Mouse (Mus musculus) liver, embryonic 13.5 days (tissue): ENCODE measurements around the gene Ubap2. TPM values are rescaled to one million over a fixed set of nuclear protein-coding genes. Genes with fewer than 3 reads are reported as not detected.

Experiments
- ATAC-seq: fragments of 200-750 bp; cut with Nextera tagmentation; 2 replicates; pipeline ENCODE4 v1.8.0; 2017; ENCODE audit warnings: low read depth, mild to moderate bottlenecking, moderate number of reproducible peaks, moderate library complexity
- DNase-seq: peaks from one replicate; pipeline ENCODE4 v3.0.0; 2022
- H3K27ac ChIP-seq: fragments of 300-500 bp; sonication (generic); 2 replicates; pipeline ENCODE4 v1.5.1; 2015; ENCODE audit warnings: moderate library complexity, mild to moderate bottlenecking, inconsistent platforms
- H3K27me3 ChIP-seq: fragments of 300-500 bp; sonication (generic); 2 replicates; pipeline ENCODE4 v1.6.1; 2015; ENCODE audit warnings: mild to moderate bottlenecking, inconsistent platforms
- H3K36me3 ChIP-seq: fragments of 300-500 bp; sonication (generic); 2 replicates; pipeline ENCODE4 v1.6.1; 2015; ENCODE audit warnings: mild to moderate bottlenecking, inconsistent platforms
- H3K4me1 ChIP-seq: fragments of 300-500 bp; sonication (generic); replicated peaks from 2 replicates; pipeline ENCODE4 v1.6.1; 2015; ENCODE audit warnings: inconsistent platforms
- H3K4me2 ChIP-seq: fragments of 300-500 bp; sonication (generic); 2 replicates; pipeline ENCODE4 v1.6.1; 2015; ENCODE audit warnings: inconsistent platforms, mild to moderate bottlenecking, moderate library complexity
- H3K4me3 ChIP-seq: fragments of 300-500 bp; sonication (generic); replicated peaks from 2 replicates; pipeline ENCODE4 v1.5.1; 2015; ENCODE audit warnings: mild to moderate bottlenecking, inconsistent platforms
- H3K9ac ChIP-seq: fragments of 300-500 bp; sonication (generic); 2 replicates; pipeline ENCODE4 v1.6.1; 2015; ENCODE audit warnings: mild to moderate bottlenecking, inconsistent platforms
- H3K9me3 ChIP-seq: fragments of 300-500 bp; sonication (generic); replicated peaks from 2 replicates; pipeline ENCODE4 v1.6.1; 2016; ENCODE audit warnings: inconsistent platforms
- WGBS: fragments of 180-500 bp; shearing (Covaris S2); methylation state at CpG from one replicate; pipeline ENCODE4 v1.1.7; 2015; ENCODE audit not compliant: insufficient replicate concordance; 5-methylcytosine and 5-hydroxymethylcytosine counted together
- polyA plus RNA-seq: library from polyadenylated mRNA; unstranded; fragments of >200 nt; fragmentation: Nextera tagmentation; extraction: Ambion mirVana; gene quantifications from 2 replicates; pipeline ENCODE4 v1.2.1, GENCODE M21; 2015

Ubap2 gene
- 25.2 and 35.7 TPM in 2 replicates for polyA plus RNA-seq

- Histone ChIP-seq H3K4me1 (peaks cover 45% of the 10 kb centered on the region), H3K4me3 (peak within 1 kb of the TSS; percentile 85), H3K36me3 (peaks cover 11% of the 10 kb centered on the region), H3K27me3 (no peaks in the 10 kb centered on the region), H3K9me3 (no peaks in the 10 kb centered on the region), H3K4me2 (peak within 1 kb of the TSS; percentile 87), H3K9ac (peak within 1 kb of the TSS; percentile 92), H3K27ac (peak within 1 kb of the TSS; percentile 92)
- ATAC-seq (peak; percentile 92), DNase-seq (peak; percentile 94)
- WGBS: under 1% methylated on average over 60 of the region's 60 CpGs
Measured at GRCm38 (mm10) chr4:41274980-41275850, at the start of gene Ubap2. Gene Ubap2 (minus strand): TSS chr4:41275144.

GRCm38 (mm10) chr4:41320971-41321370 is 46.0 kb upstream of the Ubap2 start:
- 53% methylated on average over 4 of the region's 4 CpGs for WGBS
- no peaks in the 10 kb centered on the region for H3K36me3 ChIP-seq
- H3K27me3 ChIP-seq: no peaks in the 10 kb centered on the region
- no peak overlapping the region for H3K27ac ChIP-seq
- H3K9me3 ChIP-seq: no peaks in the 10 kb centered on the region
- no peak for DNase-seq
- ATAC-seq: no peak
- H3K4me2 ChIP-seq: no peak overlapping the region
- H3K9ac ChIP-seq: no peak overlapping the region
- peaks cover 18% of the 10 kb centered on the region for H3K4me1 ChIP-seq
- H3K4me3 ChIP-seq: no peak overlapping the region

- ATAC-seq: no peak
- Histone ChIP-seq H3K4me3 (no peak overlapping the region), H3K9ac (no peak overlapping the region), H3K27me3 (no peaks in the 10 kb centered on the region), H3K27ac (0 out of 2 replicates have a peak overlapping the region, but pooled peaks have one; percentile 13), H3K9me3 (no peaks in the 10 kb centered on the region), H3K4me1 (peaks cover 26% of the 10 kb centered on the region), H3K4me2 (no peak overlapping the region), H3K36me3 (no peaks in the 10 kb centered on the region)
- DNase-seq: no peak
- 66% methylated on average over 5 of the region's 5 CpGs for WGBS
Measured at GRCm38 (mm10) chr4:41318267-41318666, 43.3 kb upstream of the Ubap2 start.

GRCm38 (mm10) chr4:41315173-41315572 is 40.2 kb upstream of the Ubap2 start:
- Histone ChIP-seq H3K27ac (peak overlapping the region; percentile 97), H3K9ac (peak overlapping the region; percentile 97), H3K27me3 (no peaks in the 10 kb centered on the region), H3K36me3 (peaks cover 31% of the 10 kb centered on the region), H3K4me3 (peak overlapping the region; percentile 83), H3K9me3 (no peaks in the 10 kb centered on the region), H3K4me1 (peaks cover 55% of the 10 kb centered on the region), H3K4me2 (peak overlapping the region; percentile 82)
- ATAC-seq (no peak), DNase-seq (no peak)
- WGBS: 52% methylated on average over 8 of the region's 8 CpGs

- Histone ChIP-seq H3K4me1 (peaks cover 55% of the 10 kb centered on the region), H3K27me3 (no peaks in the 10 kb centered on the region), H3K4me2 (peak within 1 kb of the TSS; percentile 82), H3K4me3 (peak within 1 kb of the TSS; percentile 83), H3K9ac (peak within 1 kb of the TSS; percentile 97), H3K27ac (peak within 1 kb of the TSS; percentile 97), H3K36me3 (peaks cover 38% of the 10 kb centered on the region), H3K9me3 (no peaks in the 10 kb centered on the region)
- under 1% methylated on average over 70 of the region's 70 CpGs for WGBS
- ATAC-seq (peak; percentile 94), DNase-seq (peak; percentile 90)
Measured at GRCm38 (mm10) chr4:41314141-41315129, 39.5 kb upstream of the Ubap2 start, which contains the start of gene Dcaf12. Gene Dcaf12 (minus strand): TSS chr4:41314889.

GRCm38 (mm10) chr4:41313722-41314121 is 38.8 kb upstream of the Ubap2 start:
- H3K4me1 ChIP-seq: peaks cover 58% of the 10 kb centered on the region
- peak; percentile 11 for DNase-seq
- H3K4me2 ChIP-seq: peak overlapping the region; percentile 82
- peak overlapping the region; percentile 97 for H3K27ac ChIP-seq
- H3K4me3 ChIP-seq: peak overlapping the region; percentile 83
- no peaks in the 10 kb centered on the region for H3K27me3 ChIP-seq
- peak overlapping the region; percentile 97 for H3K9ac ChIP-seq
- peak; percentile 5 for ATAC-seq
- H3K9me3 ChIP-seq: no peaks in the 10 kb centered on the region
- peaks cover 45% of the 10 kb centered on the region for H3K36me3 ChIP-seq
- WGBS: 11% methylated on average over 14 of the region's 14 CpGs

- H3K9ac ChIP-seq: no peak overlapping the region
- no peak for DNase-seq
- peaks cover 64% of the 10 kb centered on the region for H3K4me1 ChIP-seq
- peak overlapping the region; percentile 31 for H3K4me2 ChIP-seq
- no peak for ATAC-seq
- 0 out of 2 replicates have a peak overlapping the region, but pooled peaks have one; percentile 21 for H3K27ac ChIP-seq
- no peaks in the 10 kb centered on the region for H3K27me3 ChIP-seq
- WGBS: 62% methylated on average over 9 of the region's 9 CpGs
- H3K9me3 ChIP-seq: no peaks in the 10 kb centered on the region
- no peak overlapping the region for H3K4me3 ChIP-seq
- H3K36me3 ChIP-seq: peaks cover 72% of the 10 kb centered on the region
Measured at GRCm38 (mm10) chr4:41310567-41311563, 35.9 kb upstream of the Ubap2 start.

GRCm38 (mm10) chr4:41307406-41307805 is 32.5 kb upstream of the Ubap2 start:
- no peaks in the 10 kb centered on the region for H3K9me3 ChIP-seq
- WGBS: 69% methylated on average over 6 of the region's 6 CpGs
- DNase-seq (no peak), ATAC-seq (no peak)
- H3K4me1 ChIP-seq: peaks cover 65% of the 10 kb centered on the region
- peaks cover 96% of the 10 kb centered on the region for H3K36me3 ChIP-seq
- no peak overlapping the region for H3K4me2 ChIP-seq
- H3K9ac ChIP-seq: no peak overlapping the region
- no peaks in the 10 kb centered on the region for H3K27me3 ChIP-seq
- H3K4me3 ChIP-seq: no peak overlapping the region
- no peak overlapping the region for H3K27ac ChIP-seq

GRCm38 (mm10) chr4:41304302-41304701 is 29.4 kb upstream of the Ubap2 start:
- Histone ChIP-seq H3K9ac (no peak overlapping the region), H3K4me2 (no peak overlapping the region), H3K9me3 (no peaks in the 10 kb centered on the region), H3K27ac (peak overlapping the region; percentile 15; the same call in 1 of the 2 replicates), H3K27me3 (no peaks in the 10 kb centered on the region), H3K4me3 (no peak overlapping the region), H3K4me1 (peaks cover 45% of the 10 kb centered on the region), H3K36me3 (peaks cover 96% of the 10 kb centered on the region)
- DNase-seq: no peak
- WGBS: 33% methylated on average over 3 of the region's 3 CpGs
- no peak for ATAC-seq

GRCm38 (mm10) chr4:41303671-41304070 is 28.7 kb upstream of the Ubap2 start:
- WGBS: 80% methylated on average over 7 of the region's 7 CpGs

More at GRCm38 (mm10) chr4:41303671-41304070, 28.7 kb upstream of the Ubap2 start:
- no peak overlapping the region for H3K27ac ChIP-seq
- ATAC-seq (peak; percentile 49), DNase-seq (no peak)
- H3K36me3 ChIP-seq: peaks cover 96% of the 10 kb centered on the region
- no peaks in the 10 kb centered on the region for H3K27me3 ChIP-seq
- no peaks in the 10 kb centered on the region for H3K9me3 ChIP-seq
- no peak overlapping the region for H3K4me2 ChIP-seq
- peaks cover 47% of the 10 kb centered on the region for H3K4me1 ChIP-seq
- no peak overlapping the region for H3K4me3 ChIP-seq
- no peak overlapping the region for H3K9ac ChIP-seq
